Mouse (Mus musculus) ES-CJ7 (cell line): ENCODE measurements at regions not wholly inside any gene's neighbourhood (a gene's known extent, or its start where the extent isn't known, plus 50 kb on each side); places are given as distances from the start of the nearest gene placed in this dataset.
A peak's percentile ranks its signal among the peaks of the same experiment; 100 is the strongest.
"Not testable (repeated sequence)": the region's sequence is repeated elsewhere in the genome, so short reads cannot be mapped to it uniquely, and the experiment has no call there.

Experiments used
- DNase-seq: peaks from one replicate; pipeline ENCODE4 v3.0.0; 2011; ENCODE audit warnings: low read depth, low spot score

DNA sequence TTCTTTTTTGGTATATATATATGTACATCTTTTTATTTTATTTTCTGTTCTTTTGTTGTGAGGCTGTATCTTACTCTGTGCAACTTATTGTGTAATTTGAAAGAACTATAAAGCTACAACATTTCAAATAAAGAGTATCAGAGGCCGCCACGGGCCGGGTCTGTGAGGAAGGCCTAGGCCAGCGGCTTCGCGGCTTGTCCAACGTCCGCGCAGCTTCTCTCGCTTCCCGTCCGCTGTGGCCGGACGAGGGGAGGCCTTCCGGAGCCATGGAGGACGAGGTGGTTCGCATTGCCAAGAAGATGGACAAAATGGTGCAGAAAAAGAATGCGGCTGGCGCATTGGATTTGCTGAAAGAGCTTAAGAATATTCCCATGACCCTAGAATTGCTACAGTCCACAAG lies 167.4 kb downstream of the Kif21a start:
- DNase-seq: not testable (repeated sequence)

GRCm38 (mm10) chr15:90869452-90869851 lies 180.3 kb downstream of the Kif21a start:
- no peak for DNase-seq

DNA sequence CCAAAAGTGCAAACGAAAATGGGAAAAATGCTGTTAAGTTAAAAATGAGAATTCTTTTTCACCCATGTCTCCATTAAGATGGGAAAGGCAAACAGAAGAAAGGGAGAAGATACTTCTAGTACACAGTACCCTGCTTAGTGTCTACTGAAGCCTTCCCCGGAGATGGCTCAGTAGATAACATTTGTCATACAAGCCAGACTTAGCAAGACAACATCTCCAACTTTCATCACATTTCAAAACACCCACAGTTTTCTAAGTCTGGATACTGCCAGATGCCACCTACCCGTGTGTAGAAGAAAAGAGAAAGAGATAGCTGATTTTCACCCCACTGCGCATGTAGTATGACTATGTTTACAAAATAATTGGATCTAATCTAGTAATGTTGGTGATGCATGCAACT lies 174.5 kb upstream of the Cpne8 start:
- DNase-seq: not testable (repeated sequence)

- no peak for DNase-seq
Observed at GRCm38 (mm10) chr15:90851991-90852390, 172.8 kb upstream of the Cpne8 start.

GRCm38 (mm10) chr15:90841471-90841870 lies 162.2 kb upstream of the Cpne8 start:
- DNase-seq: peak; percentile 64

DNA sequence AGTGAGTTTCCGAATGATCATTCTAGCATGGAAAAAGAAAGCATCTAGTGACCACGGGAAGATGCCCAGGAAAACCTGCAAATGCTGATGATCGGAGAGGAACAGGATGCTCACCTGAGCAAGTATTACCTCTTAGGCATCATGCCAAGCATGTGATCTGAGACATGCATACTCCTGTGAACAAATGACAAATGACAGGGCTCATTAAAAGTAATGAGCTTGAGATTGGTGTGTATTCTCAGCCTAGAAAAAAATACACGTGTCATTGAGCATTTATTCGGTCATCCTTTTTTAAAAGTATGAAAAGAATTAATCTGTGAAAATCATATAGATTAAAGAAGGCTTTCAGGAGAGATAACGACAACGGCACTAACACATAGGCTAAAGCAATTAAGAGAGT lies 156.4 kb upstream of the Cpne8 start:
- DNase-seq: no peak

GRCm38 (mm10) chr15:90827816-90828215 lies 148.6 kb upstream of the Cpne8 start:
- DNase-seq: no peak

- DNase-seq: no peak
Observed at GRCm38 (mm10) chr15:90822306-90822705, 143.1 kb upstream of the Cpne8 start.

DNA sequence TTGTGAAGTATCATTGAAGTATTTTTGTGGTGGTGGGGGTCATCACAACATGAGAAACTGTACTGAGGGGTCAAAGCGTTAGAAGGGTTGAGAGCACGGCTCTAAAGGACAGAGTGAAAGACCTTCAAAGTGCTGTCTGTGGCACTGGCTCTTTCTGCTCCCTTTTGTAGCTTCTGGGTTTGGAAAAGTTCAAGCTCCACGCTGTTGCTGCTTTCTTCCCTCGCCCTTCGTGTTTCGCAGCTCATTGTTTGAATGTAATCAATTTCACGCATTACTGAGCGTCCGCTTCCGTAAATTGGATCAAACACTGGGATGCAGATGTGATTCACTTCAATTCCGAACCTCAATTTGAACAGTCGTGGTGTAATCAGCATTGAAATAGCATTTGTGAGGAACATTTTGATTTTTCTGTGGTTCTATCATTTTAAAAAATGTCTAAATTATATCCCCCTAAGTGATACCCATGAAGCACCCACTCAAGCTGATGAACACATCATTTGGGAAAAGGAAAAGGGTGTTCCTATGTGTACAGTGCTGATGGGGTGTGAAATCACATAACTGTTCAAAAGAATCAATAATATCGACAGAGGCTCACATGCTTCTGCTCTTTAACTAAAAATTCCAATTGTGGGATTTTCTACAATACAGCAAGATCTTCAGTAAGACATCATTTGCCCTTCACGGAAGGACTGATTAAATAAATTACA lies 140.9 kb upstream of the Cpne8 start:
- DNase-seq: no peak

DNA sequence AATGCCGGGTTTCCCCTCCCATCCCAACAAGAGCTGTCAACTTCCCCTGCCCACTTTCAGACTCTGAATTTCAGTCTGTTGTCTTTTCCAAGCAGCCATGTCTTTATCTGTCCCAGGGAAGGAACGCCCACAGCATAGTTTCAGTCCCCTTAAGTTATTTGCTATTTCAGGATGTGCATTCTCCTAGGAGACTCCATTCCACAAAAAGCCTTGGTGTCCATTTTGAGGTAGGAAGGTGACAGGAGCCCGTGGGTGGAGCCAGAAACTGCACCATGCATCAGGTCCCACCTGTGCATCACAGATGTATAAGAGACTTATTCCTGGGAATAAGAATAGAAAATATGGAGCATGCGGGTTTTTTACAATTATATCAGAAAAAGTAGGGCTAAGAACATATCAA lies 138.9 kb upstream of the Cpne8 start:
- DNase-seq: no peak

DNA sequence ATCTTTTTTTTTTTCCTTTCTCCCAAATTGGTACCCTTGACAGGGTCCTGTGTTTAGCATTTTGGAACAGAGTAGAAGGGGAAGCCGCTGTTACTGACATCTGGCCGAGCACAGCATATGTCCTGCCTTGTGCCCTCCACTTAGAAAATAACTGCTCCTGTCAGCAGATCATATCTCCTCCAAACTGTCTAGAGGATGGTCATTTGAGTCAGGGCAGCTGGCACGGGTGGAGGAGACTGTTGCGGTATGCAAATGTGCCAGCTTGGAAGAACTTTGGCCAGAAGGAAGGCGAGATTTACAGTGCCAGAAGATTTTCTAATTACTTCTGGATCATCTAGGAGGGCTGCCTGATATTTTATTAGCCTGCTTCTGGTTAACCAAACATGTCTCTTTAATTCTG lies 134.7 kb upstream of the Cpne8 start:
- no peak for DNase-seq

GRCm38 (mm10) chr15:90810341-90810740 lies 131.1 kb upstream of the Cpne8 start:
- DNase-seq: no peak

GRCm38 (mm10) chr15:90808236-90808635 lies 129.0 kb upstream of the Cpne8 start:
- no peak for DNase-seq

DNA sequence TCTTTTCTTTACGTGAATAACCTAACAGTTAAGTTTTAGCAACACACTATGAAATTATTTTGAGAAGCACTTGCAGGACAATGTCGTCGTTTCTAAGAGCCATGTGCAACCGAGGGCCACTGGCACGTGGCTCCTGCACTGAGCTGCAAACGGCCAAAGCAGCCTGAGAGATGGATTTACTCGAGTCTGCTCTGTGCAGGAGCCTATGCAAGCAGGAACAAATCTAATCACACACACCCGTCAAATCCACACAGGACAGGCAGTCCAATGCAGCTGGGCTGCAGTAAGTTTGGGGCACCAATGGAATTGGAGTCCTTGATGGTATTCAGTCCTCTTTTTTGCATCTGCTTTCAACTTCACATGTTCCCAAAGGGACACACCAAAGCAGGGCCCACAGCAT lies 118.8 kb upstream of the Cpne8 start:
- DNase-seq: no peak

GRCm38 (mm10) chr15:90789941-90790340 lies 110.7 kb upstream of the Cpne8 start:
- no peak for DNase-seq

DNA sequence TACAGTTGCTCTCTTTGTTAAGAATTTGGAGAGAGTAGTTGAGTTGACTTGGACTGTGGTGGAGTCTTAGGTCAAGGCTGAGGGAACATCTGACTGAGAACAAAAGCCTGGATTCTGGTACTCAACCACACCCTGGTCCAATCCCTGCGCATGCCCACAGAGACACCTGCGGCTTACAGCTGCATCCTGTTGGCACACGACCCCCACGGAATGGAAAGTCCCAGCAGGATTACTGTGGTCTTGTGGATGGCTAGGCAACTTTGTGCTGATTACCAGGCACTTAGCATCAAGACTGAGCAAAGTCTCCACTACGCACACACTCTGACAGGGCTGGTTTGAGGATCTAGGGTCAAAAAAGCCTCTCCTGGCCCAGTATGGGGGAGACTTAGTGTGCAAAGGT lies 105.5 kb upstream of the Cpne8 start:
- peak; percentile 56 for DNase-seq

DNA sequence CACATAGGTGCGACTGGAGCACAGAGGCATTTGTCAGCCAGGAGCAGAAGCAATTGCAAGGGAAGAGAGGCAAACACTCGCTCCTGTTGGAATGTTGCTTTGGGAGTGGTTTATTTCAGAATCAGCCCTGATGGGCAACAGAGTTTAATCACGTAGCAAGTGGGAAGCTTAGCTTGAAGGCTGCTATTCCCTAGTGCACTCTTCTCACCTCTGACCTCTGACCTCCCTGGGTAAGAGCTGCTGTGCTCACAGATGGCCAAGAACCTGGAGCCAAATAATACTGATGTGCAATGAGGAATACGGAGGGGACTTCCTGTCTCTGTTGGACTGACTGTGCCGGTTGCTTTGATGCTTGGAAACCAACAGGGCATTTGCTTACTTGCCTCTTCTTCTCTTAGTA lies 88.3 kb upstream of the Cpne8 start:
- no peak for DNase-seq

- not testable (repeated sequence) for DNase-seq
Observed at GRCm38 (mm10) chr15:90764501-90764900, 85.3 kb upstream of the Cpne8 start.

GRCm38 (mm10) chr15:90733891-90734290 lies 54.7 kb upstream of the Cpne8 start:
- DNase-seq: no peak
